Mouse (Mus musculus): ENCODE data around the gene Ddit4l.

GRCm38 (mm10) chr3:137586376-137586969, 34.9 kb upstream of the Ddit4l start:
- TF ChIP-seq CTCF (IDR thresholded peaks at IDR 0.05) (no peak), EP300 (IDR thresholded peaks at IDR 0.05; ENCODE audit: insufficient read depth, low read depth, low read length) (no peak)
